Mouse (Mus musculus): ENCODE measurements around the gene Slc2a6. TPM values are rescaled to one million over a fixed set of nuclear protein-coding genes. Genes with fewer than 3 reads are reported as not detected.

The Slc2a6 gene
- total RNA-seq, 2 experiments from 2014 or later = 44.8 to 49.1 TPM

- intact Hi-C loops (cut with DNase I) = no loop called here
- no peak for DNase-seq (ENCODE audit: low spot score in 2 of 2)
Observed at GRCm38 (mm10) chr2:26984640-26985039, 43.2 kb downstream of the Slc2a6 start.

GRCm38 (mm10) chr2:26984179-26984578, 43.6 kb downstream of the Slc2a6 start:
- no peak for DNase-seq (ENCODE audit: low spot score in 2 of 2)

DNA sequence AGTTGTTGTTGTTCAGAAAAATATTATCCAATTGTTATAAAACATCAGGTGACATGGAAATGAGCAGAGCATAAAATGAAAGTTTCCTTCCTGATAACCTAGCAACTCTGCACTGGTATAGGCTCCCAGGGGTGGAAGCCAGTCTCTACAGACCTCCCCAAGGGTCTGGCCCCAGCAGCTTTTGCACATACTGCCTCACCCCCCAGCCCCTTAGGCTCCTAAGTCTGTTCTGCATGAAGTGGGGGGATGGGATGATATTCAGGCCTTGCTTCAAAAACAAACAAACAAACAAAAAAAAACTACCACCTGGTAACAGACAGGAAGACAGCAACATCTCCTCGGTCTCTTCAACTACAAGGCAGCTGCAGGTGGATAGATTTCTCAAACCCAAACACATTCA, 47.4 kb downstream of the Slc2a6 start:
- no peak for DNase-seq (ENCODE audit: low spot score in 2 of 2)
- intact Hi-C loops (cut with DNase I) = no loop called here

More at GRCm38 (mm10) chr2:26984179-26984578, 43.6 kb downstream of the Slc2a6 start:
- intact Hi-C loops (cut with DNase I) = no loop called here

DNA sequence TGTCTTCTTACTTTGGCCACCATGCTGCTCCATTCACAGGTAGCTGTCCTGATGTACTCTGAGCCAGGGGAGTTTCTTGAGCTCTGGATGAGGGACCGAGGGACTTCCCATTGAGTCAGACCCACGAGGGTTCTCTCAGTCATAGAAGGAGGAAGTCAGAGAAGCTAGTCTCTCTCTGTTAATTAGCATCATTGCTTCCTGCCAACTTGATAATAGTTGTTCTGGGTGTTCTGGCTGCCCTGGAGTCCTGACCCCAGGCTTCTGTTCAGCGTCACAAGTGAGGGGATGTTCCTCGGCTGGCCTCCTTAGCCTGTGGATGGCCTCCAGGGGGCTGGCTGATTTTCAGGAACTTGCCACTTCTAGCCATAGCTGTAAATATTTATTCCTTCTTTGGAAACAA, 53.8 kb downstream of the Slc2a6 start:
- intact Hi-C loops (cut with DNase I) = no loop called here

DNA sequence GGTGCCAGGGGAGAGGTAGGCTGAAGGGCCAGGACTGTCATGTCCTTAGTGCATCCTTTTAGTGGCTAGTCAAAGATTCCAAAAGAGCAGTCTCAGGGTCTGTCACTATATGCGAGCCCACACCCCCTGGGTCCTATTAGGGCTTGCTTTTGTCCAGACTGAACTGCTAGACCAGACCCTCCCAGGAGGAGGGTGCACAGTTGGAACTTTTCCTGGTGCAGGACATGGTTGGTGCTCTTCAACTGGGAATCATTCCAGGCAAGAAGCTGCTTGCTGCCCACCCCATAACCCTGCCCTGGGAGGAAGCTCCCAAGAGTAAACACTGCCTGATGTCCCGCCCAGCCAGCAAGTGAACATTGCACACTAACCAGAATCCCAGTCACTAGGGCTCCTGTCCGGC, 54.7 kb downstream of the Slc2a6 start, which contains the start of gene Adamts13:
Gene Adamts13, plus strand, starts transcription at position 301 of the 400 bp plus-strand sequence.
- DNase-seq (ENCODE audit: low spot score in 2 of 2) = no peak
- intact Hi-C loops (cut with DNase I) = no loop called here

More for the DNA sequence above, 53.8 kb downstream of the Slc2a6 start:
- DNase-seq (ENCODE audit: low spot score in 2 of 2) = no peak

Other genes starting within 250 kb of the Slc2a6 start
- gene Abo, start 163.0 kb downstream of the Slc2a6 start, total RNA-seq (2021) = not detected
- gene Surf6, start 125.1 kb downstream of the Slc2a6 start, total RNA-seq (2021) = 10 to 100 TPM; 26.4 to 27.5 TPM
- gene Med22, start 117.3 kb downstream of the Slc2a6 start, total RNA-seq (2021) = 10 to 100 TPM; 45.2 to 46.5 TPM
- gene Rpl7a, start 117.2 kb downstream of the Slc2a6 start, total RNA-seq (2021) = 100 to 1,000 TPM; 255 to 280 TPM
- 10 to 100 TPM; 30.8 to 38.9 TPM for gene Surf2, start 111.6 kb downstream of the Slc2a6 start, total RNA-seq (2021)
- 10 to 100 TPM; 82.5 to 87.3 TPM for gene Surf1, start 111.5 kb downstream of the Slc2a6 start, total RNA-seq (2021)
- gene Surf4, start 94.1 kb downstream of the Slc2a6 start, total RNA-seq (2021) = 10 to 100 TPM; 59.8 to 60.8 TPM
- under 1 TPM; 0.15 TPM for gene Stkld1, start 94.0 kb downstream of the Slc2a6 start, total RNA-seq (2021)
- 10 to 100 TPM; 49.8 to 58.4 TPM for gene Rexo4, start 63.6 kb downstream of the Slc2a6 start, total RNA-seq (2021)
- gene Adamts13, start 54.6 kb downstream of the Slc2a6 start, total RNA-seq (2021) = 1 to 10 TPM; 2.0 to 2.7 TPM
- 10 to 100 TPM; 50.4 to 51.0 TPM for gene Cacfd1, start 18.1 kb downstream of the Slc2a6 start, total RNA-seq (2021)
- gene Mymk, start 44.2 kb upstream of the Slc2a6 start, total RNA-seq (2021) = 1 to 10 TPM in 1 of 2 experiments, under 1 TPM in 1; 0.92 to 1.1 TPM
- gene Adamtsl2, start 51.4 kb upstream of the Slc2a6 start, total RNA-seq (2021) = 10 to 100 TPM; 27.4 to 29.3 TPM
- 100 to 1,000 TPM; 142 to 143 TPM for gene Fam163b, start 114.5 kb upstream of the Slc2a6 start, total RNA-seq (2021)
- 1 to 10 TPM; 1.3 to 1.8 TPM for gene Dbh, start 137.2 kb upstream of the Slc2a6 start, total RNA-seq (2021)
- gene Sardh, start 220.3 kb upstream of the Slc2a6 start, total RNA-seq (2021) = 10 to 100 TPM; 11.1 to 12.9 TPM